Mouse (Mus musculus) midbrain, embryonic 14.5 days (tissue): ENCODE data around the gene Il11ra1. TPM values are rescaled to one million over a fixed set of nuclear protein-coding genes. Genes with fewer than 3 reads are reported as not detected.

ENCODE experiments used
- ATAC-seq: fragments of 200-750 bp; cut with Nextera tagmentation; 2 replicates; pipeline ENCODE4 v1.8.0; 2017; ENCODE audit warnings: moderate number of reproducible peaks, moderate library complexity; ENCODE audit not compliant: low FRiP score, low TSS enrichment
- DNase-seq: peaks from one replicate; pipeline ENCODE4 v3.0.0-alpha.2; 2015
- H3K27ac ChIP-seq: fragments of 300-500 bp; sonication (generic); replicated peaks from 2 replicates; pipeline ENCODE4 v1.5.1; 2014; ENCODE audit warnings: mild to moderate bottlenecking, low read depth, low read length, moderate library complexity
- H3K27me3 ChIP-seq: fragments of 300-500 bp; sonication (generic); 2 replicates; pipeline ENCODE4 v1.6.1; 2014; ENCODE audit warnings: low read length, control low read depth, mixed read lengths; ENCODE audit not compliant: control insufficient read depth, insufficient read depth
- H3K36me3 ChIP-seq: fragments of 300-500 bp; sonication (generic); 2 replicates; pipeline ENCODE4 v1.6.1; 2014; ENCODE audit warnings: low read length, control low read depth; ENCODE audit not compliant: control insufficient read depth, insufficient read depth
- H3K4me1 ChIP-seq: fragments of 300-500 bp; sonication (generic); 2 replicates; pipeline ENCODE4 v1.6.1; 2014; ENCODE audit warnings: mild to moderate bottlenecking, antibody characterized with exemption, low read length, control low read depth; ENCODE audit not compliant: control insufficient read depth, insufficient read depth
- H3K4me2 ChIP-seq: fragments of 300-500 bp; sonication (generic); 2 replicates; pipeline ENCODE4 v1.6.1; 2014; ENCODE audit warnings: mild to moderate bottlenecking, low read length, moderate library complexity
- H3K4me3 ChIP-seq: fragments of 300-500 bp; sonication (generic); replicated peaks from 2 replicates; pipeline ENCODE4 v1.5.1; 2014; ENCODE audit warnings: low read depth, low read length
- H3K9ac ChIP-seq: fragments of 300-500 bp; sonication (generic); replicated peaks from 2 replicates; pipeline ENCODE4 v1.6.1; 2014; ENCODE audit warnings: mild to moderate bottlenecking, low read length, moderate library complexity
- H3K9me3 ChIP-seq: fragments of 300-500 bp; sonication (generic); 2 replicates; pipeline ENCODE4 v1.6.1; 2016; ENCODE audit warnings: low read length, control low read depth, mixed read lengths; ENCODE audit not compliant: control insufficient read depth
- WGBS: fragments of 180-500 bp; shearing (Covaris S2); extraction: QIAGEN DNeasy Blood & Tissue Kit; methylation state at CpG from one replicate; pipeline ENCODE4 v1.1.7; 2014; 5-methylcytosine and 5-hydroxymethylcytosine counted together
- polyA plus RNA-seq: library from polyadenylated mRNA; unstranded; fragments of >200 nt; fragmentation: Nextera tagmentation; extraction: Ambion mirVana; gene quantifications from 2 replicates; pipeline ENCODE4 v1.2.1, GENCODE M21; 2014

Gene Il11ra1
- polyA plus RNA-seq, 1 experiment from 2014 or later = 32.1 TPM

- under 1% methylated on average over 48 of the region's 48 CpGs for WGBS
These were observed 40.8 kb downstream of the Il11ra1 start for GRCm38 (mm10) chr4:41740380-41741157.

DNA sequence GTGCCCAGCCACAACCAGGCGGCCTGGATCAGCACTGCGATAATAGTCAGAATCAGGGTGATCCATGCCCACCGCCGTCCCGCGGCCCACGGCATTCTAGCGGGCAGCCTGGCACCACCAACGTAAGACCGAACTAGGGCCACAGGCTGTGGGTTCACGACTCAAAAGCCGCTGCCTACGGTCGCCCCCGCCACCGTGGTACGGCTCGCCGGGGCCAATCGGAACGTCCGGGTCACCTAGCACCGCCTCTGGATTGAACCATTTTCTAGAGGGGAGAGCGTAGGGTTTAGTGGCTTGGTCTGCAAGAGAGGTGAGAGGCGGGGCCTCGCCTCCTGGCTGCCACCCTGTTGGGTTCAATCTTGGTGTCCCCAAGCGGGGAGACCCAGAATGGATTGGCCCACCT, 41.4 kb downstream of the Il11ra1 start:
- peak overlapping the region; percentile 65 for H3K9ac ChIP-seq
- peaks cover 12% of the 10 kb centered on the region for H3K36me3 ChIP-seq
- peak overlapping the region; percentile 57 for H3K4me3 ChIP-seq
- peak overlapping the region; percentile 77 for H3K4me2 ChIP-seq
- DNase-seq (peak; percentile 97), ATAC-seq (peak; percentile 97)
- no peaks in the 10 kb centered on the region for H3K27me3 ChIP-seq
- peaks cover under 1% of the 10 kb centered on the region; the same call in 1 of the 2 replicates for H3K9me3 ChIP-seq
- WGBS = 1% methylated on average over 27 of the region's 27 CpGs
- peak overlapping the region; percentile 81 for H3K27ac ChIP-seq
- H3K4me1 ChIP-seq = peaks cover 13% of the 10 kb centered on the region; the same call in 1 of the 2 replicates

More at GRCm38 (mm10) chr4:41740380-41741157, 40.8 kb downstream of the Il11ra1 start:
- Histone ChIP-seq H3K4me2 (peak overlapping the region; percentile 77), H3K4me3 (peak overlapping the region; percentile 57), H3K36me3 (peaks cover 12% of the 10 kb centered on the region), H3K27me3 (no peaks in the 10 kb centered on the region), H3K9ac (peak overlapping the region; percentile 65), H3K9me3 (no peaks in the 10 kb centered on the region), H3K4me1 (peaks cover 13% of the 10 kb centered on the region; the same call in 1 of the 2 replicates), H3K27ac (peak overlapping the region; percentile 81)
- ATAC-seq (peak; percentile 74), DNase-seq (no peak)

GRCm38 (mm10) chr4:41744131-41744530, 44.3 kb downstream of the Il11ra1 start:
- Histone ChIP-seq H3K36me3 (peaks cover 2% of the 10 kb centered on the region), H3K4me2 (no peak overlapping the region), H3K4me3 (no peak overlapping the region), H3K9ac (no peak overlapping the region), H3K27ac (no peak overlapping the region), H3K27me3 (no peaks in the 10 kb centered on the region), H3K9me3 (peaks cover 8% of the 10 kb centered on the region; the same call in 1 of the 2 replicates), H3K4me1 (peaks cover 13% of the 10 kb centered on the region; the same call in 1 of the 2 replicates)
- WGBS = 75% methylated on average over 2 of the region's 2 CpGs
- no peak for ATAC-seq
- DNase-seq = no peak

- no peak overlapping the region for H3K27ac ChIP-seq
- H3K36me3 ChIP-seq = no peaks in the 10 kb centered on the region
- 71% methylated on average over 1 of the region's 1 CpGs for WGBS
- ATAC-seq (no peak), DNase-seq (no peak)
- H3K9ac ChIP-seq = no peak overlapping the region
- H3K27me3 ChIP-seq = no peaks in the 10 kb centered on the region
- H3K4me2 ChIP-seq = no peak overlapping the region
- H3K4me1 ChIP-seq = peaks cover 4% of the 10 kb centered on the region; the same call in 1 of the 2 replicates
- H3K4me3 ChIP-seq = no peak overlapping the region
- H3K9me3 ChIP-seq = peaks cover 8% of the 10 kb centered on the region; the same call in 1 of the 2 replicates
These were observed 45.2 kb downstream of the Il11ra1 start for GRCm38 (mm10) chr4:41745021-41745420.

DNA sequence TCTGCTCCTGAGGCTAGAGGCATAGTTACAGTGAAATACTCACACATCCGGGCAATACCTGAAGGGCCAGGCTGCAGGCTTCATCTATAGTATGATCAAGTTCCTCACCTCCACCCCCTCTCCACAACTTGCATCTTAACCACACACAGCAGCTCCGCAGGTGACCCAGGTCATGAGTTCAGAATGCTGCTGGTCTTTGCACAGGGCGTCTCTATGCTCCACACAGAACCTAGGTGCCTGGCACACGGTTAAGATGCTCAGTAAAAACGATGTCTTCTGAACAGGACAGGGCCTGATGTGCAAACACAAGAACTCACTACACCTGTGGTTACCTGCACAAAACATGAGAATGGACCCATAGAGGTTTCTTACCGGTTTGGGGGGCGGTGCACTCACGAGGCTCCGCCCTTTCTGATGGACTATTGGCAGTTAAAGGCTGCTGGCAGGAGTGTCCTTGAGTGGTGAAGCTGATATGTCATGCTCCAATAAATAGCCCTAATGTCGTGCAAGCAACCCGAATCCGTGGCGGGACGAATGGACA, 55.1 kb downstream of the Il11ra1 start, which contains the start of gene Galt:
TSS of gene Galt (plus strand) at position 432 of the 541 bp plus-strand sequence.
- Histone ChIP-seq H3K9ac (peak within 1 kb of the TSS; percentile 71), H3K9me3 (no peaks in the 10 kb centered on the region), H3K4me3 (peak within 1 kb of the TSS; percentile 67), H3K4me2 (peak within 1 kb of the TSS; percentile 96), H3K4me1 (peaks cover 5% of the 10 kb centered on the region), H3K27ac (peak within 1 kb of the TSS; percentile 80), H3K27me3 (no peaks in the 10 kb centered on the region), H3K36me3 (peaks cover 11% of the 10 kb centered on the region)
- 15% methylated on average over 14 of the region's 14 CpGs for WGBS
- DNase-seq = no peak
- peak; percentile 55 for ATAC-seq

DNA sequence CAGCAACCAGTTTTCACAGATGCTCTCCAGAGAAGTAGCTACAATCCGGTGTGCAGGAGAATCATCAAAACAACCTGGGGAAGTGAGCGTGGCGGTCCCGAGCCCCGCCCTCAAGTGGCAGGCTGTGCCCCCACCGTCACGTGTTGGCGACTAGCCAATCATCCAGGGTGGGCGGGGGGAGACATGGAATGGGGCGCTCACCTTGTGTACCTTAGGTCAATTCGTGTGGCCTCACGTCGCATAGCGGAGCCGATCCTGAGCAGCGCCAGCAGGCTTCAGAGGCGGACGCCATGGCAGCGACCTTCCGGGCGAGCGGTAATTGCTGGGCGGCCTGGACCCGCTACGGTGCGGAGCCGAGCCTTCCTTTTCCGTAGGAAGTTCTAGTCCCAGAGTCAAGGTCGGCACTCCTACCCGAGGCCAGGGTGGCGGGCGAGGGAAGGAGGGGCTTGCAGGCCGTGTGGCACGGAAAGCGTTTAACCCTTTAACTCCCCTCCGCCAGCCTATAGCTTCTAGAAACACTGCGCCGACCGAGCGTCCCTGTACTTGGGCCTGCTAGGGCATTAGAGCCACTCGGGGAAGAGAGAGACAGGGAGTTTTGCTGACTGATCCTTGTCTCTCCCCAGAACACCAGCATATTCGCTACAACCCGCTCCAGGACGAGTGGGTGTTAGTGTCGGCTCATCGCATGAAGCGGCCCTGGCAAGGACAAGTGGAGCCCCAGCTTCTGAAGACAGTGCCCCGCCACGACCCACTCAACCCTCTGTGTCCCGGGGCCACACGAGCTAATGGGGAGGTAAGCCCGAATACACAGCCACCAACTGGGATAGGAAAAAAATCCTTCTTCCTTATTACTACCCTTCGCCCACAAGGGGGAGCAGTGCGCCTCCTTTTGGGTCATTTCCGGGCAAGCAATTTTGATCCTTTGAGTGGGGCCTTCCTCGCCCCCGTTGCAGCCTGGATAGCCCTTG, 55.8 kb downstream of the Il11ra1 start, which contains the start of gene Sigmar1:
TSS of gene Sigmar1 (minus strand) at position 820 of the 968 bp plus-strand sequence.
- DNase-seq = peak; percentile 92
- Histone ChIP-seq H3K4me1 (peaks cover 10% of the 10 kb centered on the region), H3K27me3 (no peaks in the 10 kb centered on the region), H3K9me3 (no peaks in the 10 kb centered on the region), H3K36me3 (peaks cover 11% of the 10 kb centered on the region), H3K27ac (peak within 1 kb of the TSS; percentile 80), H3K4me3 (peak within 1 kb of the TSS; percentile 67), H3K4me2 (peak within 1 kb of the TSS; percentile 96), H3K9ac (peak within 1 kb of the TSS; percentile 71)
- WGBS = under 1% methylated on average over 57 of the region's 57 CpGs
- peak; percentile 79 for ATAC-seq

DNA sequence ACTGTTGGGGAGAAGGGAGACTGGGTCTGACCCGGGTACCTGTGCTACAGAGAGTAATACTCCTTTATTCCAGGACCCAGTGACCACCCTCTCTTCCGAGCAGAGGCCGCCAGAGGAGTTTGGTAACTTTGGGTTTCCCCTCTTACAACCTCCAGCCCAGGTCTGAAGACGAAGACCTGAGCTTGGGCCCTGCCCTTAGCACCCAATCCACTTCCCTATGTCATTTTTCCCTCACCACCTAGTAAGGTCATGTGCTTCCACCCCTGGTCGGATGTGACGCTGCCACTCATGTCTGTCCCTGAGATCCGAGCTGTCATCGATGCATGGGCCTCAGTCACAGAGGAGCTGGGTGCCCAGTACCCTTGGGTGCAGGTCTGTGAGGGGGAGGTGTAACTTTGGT, 56.7 kb downstream of the Il11ra1 start:
- Histone ChIP-seq H3K27ac (peak overlapping the region; percentile 80; the same call in 1 of the 2 replicates), H3K27me3 (no peaks in the 10 kb centered on the region), H3K9me3 (no peaks in the 10 kb centered on the region), H3K36me3 (peaks cover 11% of the 10 kb centered on the region), H3K4me1 (peaks cover 17% of the 10 kb centered on the region), H3K9ac (peak overlapping the region; percentile 71; the same call in 1 of the 2 replicates), H3K4me3 (peak overlapping the region; percentile 67), H3K4me2 (peak overlapping the region; percentile 96)
- DNase-seq (no peak), ATAC-seq (no peak)
- WGBS = 80% methylated on average over 8 of the region's 8 CpGs

DNA sequence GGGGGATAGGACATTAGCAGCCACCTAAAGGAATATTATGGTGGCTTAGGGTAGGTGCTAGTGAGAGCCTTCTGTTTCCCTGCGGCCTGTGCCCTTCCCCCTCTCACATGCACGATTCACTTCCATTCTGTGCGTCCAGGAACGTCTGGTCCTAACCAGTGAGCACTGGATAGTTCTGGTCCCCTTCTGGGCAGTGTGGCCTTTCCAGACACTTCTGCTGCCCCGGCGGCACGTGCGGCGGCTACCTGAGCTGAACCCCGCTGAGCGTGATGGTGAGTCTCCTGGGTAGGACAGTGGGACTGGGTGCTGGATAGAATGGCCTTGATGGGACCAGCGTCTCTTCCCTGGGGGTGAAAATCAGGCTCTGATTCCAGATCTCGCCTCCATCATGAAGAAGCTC, 57.5 kb downstream of the Il11ra1 start:
- no peaks in the 10 kb centered on the region for H3K9me3 ChIP-seq
- peaks cover 24% of the 10 kb centered on the region for H3K4me1 ChIP-seq
- H3K36me3 ChIP-seq = peaks cover 11% of the 10 kb centered on the region
- no peak overlapping the region for H3K9ac ChIP-seq
- no peak overlapping the region for H3K4me3 ChIP-seq
- no peak overlapping the region for H3K4me2 ChIP-seq
- DNase-seq = no peak
- H3K27ac ChIP-seq = no peak overlapping the region
- WGBS = 92% methylated on average over 13 of the region's 13 CpGs
- ATAC-seq = no peak
- no peaks in the 10 kb centered on the region for H3K27me3 ChIP-seq
